Mouse (Mus musculus): ENCODE measurements around the gene Kpna3. TPM values are rescaled to one million over a fixed set of nuclear protein-coding genes. Genes with fewer than 3 reads are reported as not detected.

Gene Kpna3
- total RNA-seq, 4 experiments from 2014 or later, result 24.1 to 35.9 (median 31.4) TPM

- DNase-seq, result no peak
Measured at GRCm38 (mm10) chr14:61390586-61390985, 49.1 kb downstream of the Kpna3 start.

GRCm38 (mm10) chr14:61367290-61367689 is 72.4 kb downstream of the Kpna3 start:
- no peak for DNase-seq

- DNase-seq, result no peak
Measured at GRCm38 (mm10) chr14:61364656-61365055, 75.0 kb downstream of the Kpna3 start.

GRCm38 (mm10) chr14:61363734-61364133 is 75.9 kb downstream of the Kpna3 start:
- DNase-seq, result no peak

GRCm38 (mm10) chr14:61362268-61362667 is 77.4 kb downstream of the Kpna3 start:
- DNase-seq, result no peak

- DNase-seq, result no peak
Measured at GRCm38 (mm10) chr14:61360981-61361511, 78.6 kb downstream of the Kpna3 start.

- DNase-seq, result peak; percentile 90
Measured at GRCm38 (mm10) chr14:61360131-61360980, 79.3 kb downstream of the Kpna3 start, which contains the start of gene Ebpl. Ebpl (minus strand) TSS chr14:61360439.

- DNase-seq, result no peak
Measured at GRCm38 (mm10) chr14:61354251-61355235, 85.1 kb downstream of the Kpna3 start.

- no peak for DNase-seq
Measured at GRCm38 (mm10) chr14:61350808-61351207, 88.9 kb downstream of the Kpna3 start.

GRCm38 (mm10) chr14:61349876-61350275 is 89.8 kb downstream of the Kpna3 start:
- no peak for DNase-seq

GRCm38 (mm10) chr14:61346827-61347698 is 92.6 kb downstream of the Kpna3 start:
- DNase-seq, result no peak

- DNase-seq, result peak; percentile 45
Measured at GRCm38 (mm10) chr14:61344590-61344989, 95.1 kb downstream of the Kpna3 start.

- DNase-seq, result no peak
Measured at GRCm38 (mm10) chr14:61339381-61339780, 100.3 kb downstream of the Kpna3 start.

GRCm38 (mm10) chr14:61330996-61331561 is 108.6 kb downstream of the Kpna3 start:
- peak; percentile 68 for DNase-seq

- DNase-seq, result no peak
Measured at GRCm38 (mm10) chr14:61330591-61330990, 109.1 kb downstream of the Kpna3 start.

- DNase-seq, result peak; percentile 53
Measured at GRCm38 (mm10) chr14:61327618-61328450, 111.8 kb downstream of the Kpna3 start.

- peak; percentile 22 for DNase-seq
Measured at GRCm38 (mm10) chr14:61327007-61327406, 112.7 kb downstream of the Kpna3 start.

- no peak for DNase-seq
Measured at GRCm38 (mm10) chr14:61322740-61323139, 116.9 kb downstream of the Kpna3 start.

GRCm38 (mm10) chr14:61321200-61321599 is 118.5 kb downstream of the Kpna3 start:
- DNase-seq, result no peak

GRCm38 (mm10) chr14:61320765-61321164 is 118.9 kb downstream of the Kpna3 start:
- DNase-seq, result peak; percentile 72

Measured in adrenal gland, adult 8-10 months (tissue).